Mouse (Mus musculus): ENCODE measurements around the gene Sec14l1. TPM values are rescaled to one million over a fixed set of nuclear protein-coding genes. Genes with fewer than 3 reads are reported as not detected.
A peak's percentile ranks its signal among the peaks of the same experiment; 100 is the strongest.

The Sec14l1 gene
- total RNA-seq, 2 experiments from 2014 or later: 210 to 217 TPM

DNA sequence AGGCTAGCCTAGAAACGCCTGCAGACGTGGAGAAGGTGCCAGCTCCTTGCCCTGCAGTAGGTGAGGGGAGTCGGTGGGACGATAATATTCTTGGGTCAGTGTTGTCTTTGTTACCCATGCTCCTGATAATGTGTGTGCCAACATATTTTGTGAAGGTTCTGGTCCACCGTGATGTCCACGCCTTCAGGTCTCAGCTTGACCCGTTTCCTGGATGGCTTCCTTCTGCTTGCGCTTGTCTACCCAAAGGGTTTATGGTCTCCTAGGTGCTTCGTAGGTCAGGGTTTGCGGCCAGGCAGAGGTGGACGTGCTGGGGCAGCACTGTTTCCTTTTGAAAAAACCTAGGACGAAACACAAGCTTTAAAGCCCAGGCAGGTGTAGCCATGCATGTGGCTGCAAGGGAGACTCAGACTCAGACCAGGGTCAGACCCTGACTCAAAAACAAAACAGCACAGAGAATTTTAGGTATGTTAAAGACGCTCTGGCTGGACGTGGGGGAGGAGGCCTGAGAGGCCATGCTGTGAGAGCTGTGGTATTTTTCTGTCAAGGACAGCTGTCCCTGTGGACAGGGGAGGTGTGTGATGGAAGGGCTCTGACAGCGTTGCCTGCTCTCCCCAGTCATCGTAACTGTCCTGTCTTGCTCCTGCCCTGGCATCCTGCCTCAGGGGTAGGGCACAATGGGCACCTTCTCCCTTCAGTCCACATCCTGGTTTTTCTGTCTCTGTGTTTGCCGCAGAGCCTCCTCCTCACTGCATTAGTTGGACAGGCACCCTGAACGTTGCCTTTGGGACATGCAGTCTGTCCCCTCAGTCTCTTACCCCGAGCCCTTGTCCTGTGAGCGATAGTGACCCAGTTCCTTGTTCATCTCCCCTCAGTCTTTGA is 5.6 kb downstream of the Sec14l1 start:
- intact Hi-C loops (cut with DNase I): loop anchor here (5.0 kb wide), 1 partner anchor 52 kb away; no protein-coding TSS in a partner anchor
- no peak for DNase-seq (ENCODE audit: low spot score in 2 of 2)

DNA sequence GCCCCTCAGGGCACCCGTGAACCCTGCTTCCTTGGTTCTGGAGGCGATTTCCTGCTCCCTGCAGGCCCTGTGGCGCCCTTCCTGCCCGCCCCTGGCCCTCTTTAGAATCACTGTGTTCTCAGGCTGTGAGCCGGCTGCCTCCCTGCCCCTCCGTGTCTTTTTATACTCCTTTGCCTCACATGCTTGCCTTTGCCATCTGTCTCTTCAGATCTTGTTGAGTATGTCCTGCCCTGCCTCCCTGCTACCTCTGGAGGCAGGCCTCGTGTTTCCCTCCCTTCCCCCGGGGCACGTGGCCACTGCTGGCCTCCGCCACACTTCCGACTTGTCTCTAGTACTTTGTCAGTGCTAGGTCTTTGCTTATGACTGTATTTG is 6.2 kb downstream of the Sec14l1 start:
- DNase-seq (ENCODE audit: low spot score in 2 of 2): peak; percentile 76 to 82
- intact Hi-C loops (cut with DNase I): loop anchor here (5.0 kb wide), 1 partner anchor 51 kb away; no protein-coding TSS in a partner anchor

DNA sequence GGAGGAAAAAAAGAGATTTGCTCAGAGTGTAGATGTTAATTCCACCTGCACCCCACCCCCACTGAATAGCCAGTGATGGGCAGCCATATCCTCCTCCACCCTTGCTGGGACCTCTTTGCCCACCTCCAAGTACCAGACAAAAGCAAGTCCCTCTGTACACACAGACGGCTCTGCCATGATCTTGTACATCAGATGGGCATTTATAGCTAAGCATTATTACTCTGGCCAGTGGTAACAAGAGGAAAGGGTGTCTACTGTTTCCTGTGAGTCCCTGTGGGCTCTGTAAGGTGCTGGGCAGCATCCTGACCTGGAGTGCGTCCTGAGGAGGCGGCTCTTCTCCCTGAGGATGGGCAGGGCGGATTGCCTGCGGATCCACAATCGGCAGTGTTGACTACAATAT is 7.0 kb downstream of the Sec14l1 start:
- peak in 1 of 2 experiments; percentile 12 for DNase-seq (ENCODE audit: low spot score in 2 of 2)
- intact Hi-C loops (cut with DNase I): loop anchor here (5.0 kb wide), 1 partner anchor 50 kb away; no protein-coding TSS in a partner anchor

DNA sequence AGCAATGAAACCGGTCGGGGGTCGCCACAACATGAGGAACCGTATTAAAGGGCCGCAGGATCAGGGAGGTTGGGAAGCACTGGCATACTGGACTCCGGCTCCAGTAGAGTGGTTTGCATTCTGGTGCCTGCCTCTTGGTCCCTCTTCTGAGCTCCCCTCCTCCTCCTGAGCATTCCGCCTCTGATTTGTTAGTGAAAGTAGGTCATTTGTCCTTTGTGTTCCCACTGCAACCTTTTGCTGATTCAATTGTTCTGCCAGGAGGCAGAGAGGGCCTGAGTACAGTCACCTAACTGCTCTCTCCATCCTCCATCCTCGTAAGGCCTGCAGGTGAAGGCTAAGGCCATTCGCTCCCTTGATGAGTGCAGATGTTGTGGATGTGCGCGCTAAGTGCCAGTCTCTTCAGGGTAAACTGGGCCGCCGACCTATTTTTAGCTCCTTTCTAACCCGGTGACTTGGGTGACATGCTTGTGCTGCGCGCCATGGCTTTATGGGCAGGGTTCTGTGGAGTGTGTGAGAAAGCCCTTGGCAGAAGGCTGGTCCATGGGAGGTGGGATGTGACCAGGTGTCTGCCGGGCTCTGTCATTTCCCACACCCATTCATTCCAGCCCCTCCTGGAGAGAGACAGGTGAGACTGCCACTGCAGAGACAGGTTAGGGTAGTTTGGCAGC is 8.6 kb downstream of the Sec14l1 start:
- peak in 1 of 2 experiments; percentile 12 for DNase-seq (ENCODE audit: low spot score in 2 of 2)
- intact Hi-C loops (cut with DNase I): loop anchor here (5.0 kb wide), 1 partner anchor 49 kb away; no protein-coding TSS in a partner anchor

DNA sequence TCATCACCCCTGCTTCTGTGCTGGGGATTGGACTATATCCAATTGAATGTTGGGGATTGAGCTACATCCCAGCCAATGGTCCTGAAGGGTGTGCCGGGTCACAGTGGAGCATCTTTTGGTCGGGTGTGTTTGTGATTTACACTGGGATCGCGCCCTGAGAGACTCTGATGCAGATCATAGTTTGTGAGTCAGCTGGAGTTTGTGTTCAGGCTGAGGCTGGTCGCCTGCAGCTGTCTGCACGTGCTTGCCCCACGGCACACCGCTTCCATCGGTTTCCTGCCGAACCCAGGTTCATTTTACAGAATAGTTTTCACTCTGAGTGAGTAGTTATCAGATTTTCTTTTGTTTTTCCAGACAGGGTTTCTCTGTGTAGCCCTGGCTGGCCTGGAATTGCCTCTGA is 9.6 kb downstream of the Sec14l1 start:
- intact Hi-C loops (cut with DNase I): loop anchor here (5.0 kb wide), 1 partner anchor 48 kb away; no protein-coding TSS in a partner anchor
- DNase-seq (ENCODE audit: low spot score in 2 of 2): no peak

DNA sequence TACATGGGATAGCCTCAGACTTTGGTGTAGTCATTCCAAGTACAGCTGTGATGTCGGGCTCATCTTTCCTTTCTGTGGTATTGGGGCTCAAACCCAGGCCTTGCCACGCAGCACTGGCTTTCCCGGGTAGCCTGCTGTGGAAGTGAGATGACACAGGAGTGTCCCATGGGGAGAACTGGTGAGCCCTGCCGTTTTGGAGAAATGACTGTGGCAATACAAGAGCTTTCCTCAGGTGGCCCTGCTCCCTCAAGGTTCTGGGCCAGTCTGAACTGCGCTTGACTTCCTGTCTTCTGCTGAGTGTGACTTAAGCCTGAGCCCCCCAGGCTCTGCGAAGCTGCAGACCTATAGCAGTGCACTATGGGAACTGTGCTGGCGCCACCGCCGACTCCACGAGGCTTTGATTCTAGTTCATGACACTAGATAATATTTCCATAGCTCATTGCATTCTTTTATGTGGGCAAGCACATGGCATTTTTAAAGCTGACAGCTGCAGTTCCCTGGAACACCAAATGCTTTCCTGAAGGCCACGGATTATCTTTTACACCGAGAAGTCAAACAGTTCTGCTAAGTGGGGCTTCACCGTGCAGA is 12.4 kb downstream of the Sec14l1 start:
- intact Hi-C loops (cut with DNase I): no loop called here
- no peak for DNase-seq (ENCODE audit: low spot score in 2 of 2)

DNA sequence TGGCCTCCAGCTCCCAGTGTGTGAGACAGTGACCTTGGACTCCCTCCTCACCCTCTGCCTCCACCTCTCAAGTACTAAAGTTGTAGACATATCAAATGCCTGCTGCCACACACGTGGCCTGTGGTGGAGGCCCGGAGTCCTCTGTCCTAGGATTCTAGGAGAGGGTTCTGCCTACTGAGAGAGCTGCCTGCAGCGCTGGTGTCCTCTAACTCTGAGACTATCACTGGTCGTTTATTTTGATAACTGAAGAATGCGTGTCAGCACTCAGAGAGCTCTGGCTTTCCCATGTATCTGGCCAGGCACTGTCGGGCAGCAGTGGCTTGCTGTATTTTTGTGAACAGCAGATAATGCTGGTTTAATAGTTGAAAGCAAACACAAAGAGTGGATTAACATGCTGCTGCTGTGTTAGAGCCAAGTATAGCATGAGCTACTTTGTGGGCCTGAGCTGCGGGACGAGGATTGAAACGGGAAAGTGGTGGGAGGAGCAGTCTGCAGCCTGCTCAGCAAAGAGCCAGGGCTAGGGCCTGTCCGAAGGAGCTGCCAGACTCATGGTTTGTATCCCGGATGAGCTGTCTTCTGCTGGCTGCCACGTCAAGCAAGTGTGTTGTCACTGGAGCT is 13.1 kb downstream of the Sec14l1 start:
- DNase-seq (ENCODE audit: low spot score in 2 of 2): no peak
- intact Hi-C loops (cut with DNase I): no loop called here

DNA sequence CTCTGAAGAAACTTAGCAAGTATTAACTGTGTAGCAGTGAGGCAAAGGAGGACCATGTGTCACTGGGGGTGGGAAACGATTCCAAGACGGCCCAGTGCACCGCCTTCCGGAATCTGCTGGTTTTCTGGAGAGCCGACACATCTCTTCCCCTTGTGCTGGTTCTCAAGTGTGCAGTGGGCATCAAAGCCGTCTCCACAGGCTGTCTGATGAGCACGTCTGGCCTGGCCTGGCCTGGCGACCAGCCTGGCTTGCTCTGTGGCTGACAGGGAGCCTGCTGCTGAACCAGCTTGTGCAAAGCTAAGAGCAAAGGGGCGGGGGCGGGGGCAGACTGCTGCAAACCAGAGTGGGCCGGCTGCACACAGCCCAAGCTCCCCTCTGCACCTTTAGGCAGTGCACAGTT is 14.5 kb downstream of the Sec14l1 start:
- no peak for DNase-seq (ENCODE audit: low spot score in 2 of 2)
- intact Hi-C loops (cut with DNase I): no loop called here

DNA sequence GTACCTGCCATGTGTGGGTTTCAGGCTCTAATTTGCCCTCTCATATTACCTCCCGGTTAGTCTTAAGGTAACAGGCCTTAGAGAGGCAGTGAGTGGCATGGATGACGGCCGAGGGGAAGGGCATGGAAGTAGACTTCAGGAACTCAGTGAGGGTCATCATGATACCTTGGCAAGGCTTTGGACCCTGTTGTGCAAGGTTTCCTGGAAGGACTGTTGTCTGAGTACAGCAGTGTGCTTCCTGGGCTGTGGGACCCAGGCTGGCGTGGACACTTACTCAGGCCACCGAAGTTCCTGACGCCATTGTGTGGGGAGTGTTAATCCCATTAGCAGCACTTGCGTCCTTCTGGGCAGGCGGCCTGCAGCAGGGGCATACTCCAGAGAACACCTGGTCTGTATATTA is 15.1 kb downstream of the Sec14l1 start:
- intact Hi-C loops (cut with DNase I): no loop called here
- no peak for DNase-seq (ENCODE audit: low spot score in 2 of 2)

DNA sequence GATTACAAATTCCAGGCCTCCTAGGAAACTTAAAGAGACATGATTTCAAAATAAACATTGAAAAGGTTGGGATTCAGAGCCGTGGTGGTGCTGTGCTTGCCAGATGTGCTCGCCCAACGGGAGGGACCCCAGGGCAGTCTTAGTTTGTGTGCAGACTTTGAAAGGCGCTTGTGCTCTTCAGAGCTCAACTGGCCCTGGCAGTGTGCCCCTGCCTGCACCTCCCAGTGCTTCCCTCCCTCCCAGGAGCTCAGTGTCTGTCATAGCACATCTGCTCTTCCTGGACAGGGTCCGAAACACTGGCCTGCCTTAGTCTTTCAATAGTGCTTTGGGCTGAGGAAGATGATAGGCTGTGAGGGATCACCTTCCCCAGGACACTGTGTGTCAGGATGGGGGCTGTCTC is 15.9 kb downstream of the Sec14l1 start:
- intact Hi-C loops (cut with DNase I): no loop called here
- no peak for DNase-seq (ENCODE audit: low spot score in 2 of 2)

DNA sequence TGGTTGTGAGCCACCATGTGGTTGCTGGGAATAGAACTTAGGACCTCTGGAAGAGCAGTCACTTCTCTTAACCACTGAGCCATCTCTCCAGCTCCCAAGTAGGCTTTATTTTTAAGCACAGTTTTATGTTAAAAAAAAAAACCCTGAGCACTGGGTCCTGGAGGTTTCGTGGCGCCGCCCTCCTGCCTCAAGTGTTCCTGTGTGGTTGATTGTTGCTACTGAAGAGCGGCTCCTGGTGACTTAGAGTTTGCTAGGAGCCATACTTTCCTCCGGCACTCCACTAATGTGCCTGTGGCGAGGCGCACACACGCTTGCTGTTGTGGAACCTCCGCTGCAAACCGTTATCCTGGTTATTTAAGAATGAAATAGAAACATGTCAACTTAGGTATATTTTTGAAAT is 16.5 kb downstream of the Sec14l1 start:
- DNase-seq (ENCODE audit: low spot score in 2 of 2): no peak
- intact Hi-C loops (cut with DNase I): no loop called here

DNA sequence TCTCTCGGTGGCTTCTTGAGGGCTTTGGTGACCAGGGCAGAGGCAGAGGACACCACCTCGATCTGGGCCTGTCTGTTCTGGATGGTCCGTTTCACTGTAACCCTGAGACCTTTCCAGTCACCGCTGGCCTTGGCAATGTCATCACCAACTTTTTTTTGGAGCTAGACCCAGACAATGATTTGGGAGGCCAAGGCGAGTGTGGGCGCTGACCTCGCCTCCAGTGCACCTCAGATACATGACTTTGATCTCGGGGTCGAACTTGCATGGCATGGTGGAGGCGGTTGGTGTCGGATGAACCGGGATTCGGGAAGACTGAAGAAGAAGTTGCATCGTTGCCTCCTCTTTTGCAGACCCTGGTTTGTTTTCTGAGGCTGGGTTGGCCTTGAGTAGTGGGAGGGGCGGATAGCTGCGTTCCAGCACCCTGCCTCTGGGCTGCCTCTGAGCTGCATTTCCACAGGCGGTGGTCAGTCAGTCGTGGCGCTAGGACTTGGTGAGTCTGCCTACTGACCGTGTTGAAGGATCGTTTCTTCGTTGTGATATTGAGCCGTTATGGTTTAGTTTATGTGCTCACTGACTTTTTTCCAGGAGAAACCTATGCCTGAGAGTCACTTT is 19.9 kb downstream of the Sec14l1 start:
- DNase-seq (ENCODE audit: low spot score in 2 of 2): no peak
- intact Hi-C loops (cut with DNase I): loop anchor here (2.0 to 5.0 kb wide), 2 partner anchors 16 to 37 kb away; no protein-coding TSS in a partner anchor

DNA sequence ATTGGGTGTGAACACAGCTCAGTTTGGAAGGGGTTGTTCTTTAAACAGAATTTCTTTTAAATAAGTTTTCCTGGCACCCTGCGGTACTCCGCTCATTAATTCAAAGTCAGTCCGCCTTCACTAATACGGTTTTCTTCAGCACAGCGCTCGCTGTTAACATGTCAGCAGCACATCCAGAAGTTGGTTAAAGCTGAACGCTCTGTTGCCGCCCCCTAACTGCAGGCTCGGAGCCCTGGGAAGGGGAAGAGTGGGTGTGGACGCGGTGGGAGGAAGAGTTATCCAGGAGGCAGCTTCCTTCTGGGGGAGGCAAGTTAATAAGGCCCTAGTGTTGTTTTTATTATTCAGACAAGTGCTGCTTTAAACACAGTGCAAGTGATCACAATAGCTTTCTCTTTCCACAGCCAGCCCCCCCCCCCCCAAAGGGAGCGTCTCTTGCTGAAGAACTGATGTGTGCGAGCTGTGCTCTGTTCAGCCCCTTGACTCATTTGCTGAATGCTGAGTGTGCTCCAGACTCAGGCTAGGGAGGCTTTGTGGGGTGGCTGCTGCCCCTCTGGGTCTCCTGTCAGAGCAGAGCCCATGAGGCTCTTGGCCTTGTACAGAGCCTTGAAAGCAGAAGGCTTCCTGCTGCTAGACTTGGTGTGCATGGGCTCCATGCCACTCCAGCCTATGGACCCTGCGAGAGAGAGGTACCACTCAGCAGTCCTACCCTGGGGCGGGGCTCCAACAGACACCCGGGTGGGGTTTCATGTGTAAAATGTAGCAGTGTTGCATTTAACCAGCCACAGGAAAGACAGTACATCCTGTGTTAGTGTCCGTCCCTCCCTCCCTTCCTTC is 20.7 kb downstream of the Sec14l1 start:
- intact Hi-C loops (cut with DNase I): loop anchor here (2.0 to 5.0 kb wide), 2 partner anchors 17 to 37 kb away; no protein-coding TSS in a partner anchor
- no peak for DNase-seq (ENCODE audit: low spot score in 2 of 2)

DNA sequence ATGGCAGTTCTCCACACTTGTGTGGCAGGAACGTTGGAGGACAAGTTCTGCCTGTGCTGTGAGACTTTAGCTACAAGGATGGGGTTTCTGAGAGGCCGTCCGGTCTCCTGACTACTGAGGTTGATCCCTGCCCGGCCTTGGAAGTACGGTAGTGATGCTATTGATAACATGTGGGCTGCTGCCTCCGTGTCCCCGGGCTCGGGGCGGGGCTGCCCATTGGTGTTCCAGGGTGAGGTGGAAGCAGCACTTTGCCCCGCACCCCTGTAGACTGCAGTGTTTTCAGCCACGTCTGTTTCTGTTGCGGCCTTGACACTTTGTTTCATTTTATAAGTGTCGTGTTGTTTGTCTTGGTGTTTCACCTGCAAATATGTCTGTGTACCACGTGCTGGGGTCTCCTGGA is 21.9 kb downstream of the Sec14l1 start:
- intact Hi-C loops (cut with DNase I): loop anchor here (5.0 kb wide), 1 partner anchor 35 kb away; no protein-coding TSS in a partner anchor
- no peak for DNase-seq (ENCODE audit: low spot score in 2 of 2)

DNA sequence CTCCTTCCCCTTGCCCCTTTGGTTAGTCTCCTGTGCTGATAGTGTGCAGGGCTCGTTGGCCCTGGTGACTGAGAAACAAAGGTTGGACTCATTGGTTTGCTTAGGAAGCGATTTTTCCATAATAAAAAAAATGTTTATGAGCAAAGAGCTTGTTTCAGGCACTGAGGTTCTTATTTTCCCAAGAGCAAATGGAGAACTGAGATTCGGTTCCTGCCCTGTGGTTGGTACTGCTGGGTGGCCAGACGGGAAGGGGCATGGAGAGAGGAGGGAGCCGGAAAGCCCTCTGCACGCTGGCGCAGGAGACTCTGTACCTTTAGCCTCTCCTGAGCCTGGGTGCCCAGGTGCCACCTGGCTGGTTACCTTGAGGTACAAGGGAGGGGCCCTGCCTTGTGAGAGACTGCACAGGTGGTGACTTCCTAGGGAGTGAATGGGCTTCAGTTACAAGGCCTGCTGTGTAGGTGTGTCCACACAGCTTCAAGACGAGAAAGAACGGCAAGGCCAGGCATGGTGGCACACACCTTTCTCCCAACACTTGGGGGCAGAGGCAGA is 23.3 kb downstream of the Sec14l1 start:
- intact Hi-C loops (cut with DNase I): loop anchor here (2.0 to 5.0 kb wide), 2 partner anchors 15 to 34 kb away; no protein-coding TSS in a partner anchor
- DNase-seq (ENCODE audit: low spot score in 2 of 2): no peak

DNA sequence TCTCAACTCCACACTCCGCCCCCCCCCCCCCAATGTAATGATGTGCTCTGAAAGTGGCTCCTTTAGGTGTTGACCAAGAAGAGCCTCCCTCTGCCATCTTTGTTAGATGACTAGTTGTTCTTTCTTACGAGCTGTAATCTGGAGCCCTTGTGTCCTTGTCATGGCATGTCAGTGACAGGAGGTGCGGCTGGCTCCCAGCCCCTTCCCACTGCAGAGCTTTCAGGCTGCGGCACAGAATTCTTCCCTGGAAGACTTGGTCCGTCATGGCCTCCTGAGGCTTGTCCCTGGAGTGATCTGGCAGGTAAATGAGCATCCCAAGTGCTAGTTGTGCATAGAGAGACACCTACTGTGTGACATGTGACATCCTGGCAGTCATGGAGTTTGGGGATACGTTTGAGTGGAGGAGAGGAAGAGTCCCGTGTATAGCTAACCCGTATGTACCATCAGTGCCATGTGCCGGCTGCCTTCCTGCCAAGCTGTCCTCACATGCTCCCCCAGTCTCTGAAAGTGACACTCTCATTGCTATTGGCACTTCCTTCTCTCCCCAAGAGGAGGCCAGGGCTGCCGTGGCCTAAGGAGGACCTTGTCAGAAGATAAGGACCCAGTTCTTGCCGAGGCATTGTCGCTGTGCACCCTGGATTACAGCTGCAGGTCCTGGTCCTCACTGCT is 24.0 kb downstream of the Sec14l1 start:
- intact Hi-C loops (cut with DNase I): loop anchor here (2.0 to 5.0 kb wide), 2 partner anchors 14 to 33 kb away; no protein-coding TSS in a partner anchor
- DNase-seq (ENCODE audit: low spot score in 2 of 2): no peak

DNA sequence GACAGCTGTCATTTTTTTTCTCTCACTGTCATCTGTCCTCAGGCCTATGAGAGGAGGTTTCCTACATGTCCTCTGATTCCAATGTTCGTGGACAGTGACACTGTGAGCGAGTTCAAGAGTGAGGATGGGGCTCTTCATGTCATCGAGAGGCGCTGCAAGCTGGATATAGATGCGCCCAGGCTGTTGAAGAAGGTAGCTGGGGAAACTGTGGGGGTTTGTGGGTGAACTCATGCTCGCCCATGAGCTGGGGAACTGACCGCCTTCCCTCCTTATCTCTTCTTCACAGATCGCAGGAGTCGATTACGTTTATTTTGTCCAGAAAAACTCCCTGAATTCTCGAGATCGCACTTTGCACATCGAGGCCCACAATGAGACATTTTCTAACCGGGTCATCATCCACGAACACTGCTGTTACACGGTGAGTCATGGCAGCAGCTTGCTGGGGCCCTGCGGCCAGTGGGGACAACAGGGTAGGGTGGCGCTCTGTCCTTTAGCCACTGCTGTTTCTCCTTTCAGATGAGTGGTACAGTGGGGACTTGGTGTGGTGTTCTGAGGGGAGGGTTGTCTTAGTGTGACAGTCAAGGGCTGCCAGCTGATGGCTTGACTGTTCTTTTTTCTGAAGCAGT is 26.5 kb downstream of the Sec14l1 start:
- DNase-seq (ENCODE audit: low spot score in 2 of 2): no peak
- intact Hi-C loops (cut with DNase I): no loop called here
